ENCODE assay signal across 8 mouse cellular contexts in the genomic region with DNA sequence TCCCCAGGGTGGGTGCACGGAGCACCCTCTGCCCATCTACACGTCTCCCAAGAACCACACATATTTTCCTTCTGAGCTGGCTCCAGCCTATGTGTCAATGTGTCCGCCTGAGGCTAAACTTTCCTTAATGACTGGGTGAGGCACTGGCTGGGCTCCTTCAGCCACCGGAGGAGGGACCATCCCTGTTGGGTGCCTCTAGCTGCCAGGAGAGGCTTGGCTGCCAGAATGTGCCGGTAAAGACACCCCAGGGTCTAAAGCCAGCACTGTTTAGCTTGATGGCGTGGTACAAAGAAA. TPM values are rescaled to one million over a fixed set of nuclear protein-coding genes. Genes with fewer than 3 reads are reported as not detected.
DNase-seq lines count a peak whose midpoint lies in the region; ATAC-seq and TF ChIP-seq lines count a peak whose summit lies in the region.

No protein-coding gene starts in this region.

- peaks cover 15% of the 10 kb centered on the region; the same call in 1 of the 2 replicates for H3K36me3 ChIP-seq in kidney, postnatal 0 days (ENCODE audit: insufficient read depth, low read length)
- H3K36me3 ChIP-seq in hindbrain, embryonic 14.5 days (replicated peaks; ENCODE audit: control insufficient read depth, insufficient read depth), result peaks cover 27% of the 10 kb centered on the region
- peaks cover 9% of the 10 kb centered on the region; the same call in 1 of the 2 replicates for H3K36me3 ChIP-seq in midbrain, embryonic 15.5 days (replicated peaks)

- peak overlapping the region; percentile 82; the same call in 1 of the 2 replicates for H3K27ac ChIP-seq in kidney, postnatal 0 days
- H3K27ac ChIP-seq in cortical plate, adult 2 months (ENCODE audit: insufficient read depth, low read length), result no peak overlapping the region
- H3K27ac ChIP-seq in hindbrain, embryonic 14.5 days, result no peak overlapping the region
- H3K27ac ChIP-seq in midbrain, embryonic 15.5 days, result no peak overlapping the region

- DNase-seq in kidney, postnatal 0 days (ENCODE audit: low spot score), result no peak
- DNase-seq in kidney, adult 18-20 months, result no peak
- DNase-seq in hindbrain, embryonic 14.5 days (ENCODE audit: low spot score), result no peak
- no peak for DNase-seq in left cerebral cortex, adult 18-20 months (ENCODE audit: low spot score in 2 of 2)
- no peak for DNase-seq in layer of hippocampus, adult 11-12 months (ENCODE audit: low spot score)
- DNase-seq in thymus, postnatal 4 days, result no peak

- no peaks in the 10 kb centered on the region for H3K9me3 ChIP-seq in kidney, postnatal 0 days (replicated peaks; ENCODE audit: low read length)
- H3K9me3 ChIP-seq in hindbrain, embryonic 14.5 days (ENCODE audit: control insufficient read depth, low read length), result no peaks in the 10 kb centered on the region
- no peaks in the 10 kb centered on the region for H3K9me3 ChIP-seq in midbrain, embryonic 15.5 days

- peak overlapping the region; percentile 82 for H3K4me2 ChIP-seq in kidney, postnatal 0 days (ENCODE audit: low read length)
- peak overlapping the region; percentile 72 for H3K4me2 ChIP-seq in hindbrain, embryonic 14.5 days (replicated peaks)
- peak overlapping the region; percentile 85 for H3K4me2 ChIP-seq in midbrain, embryonic 15.5 days

- 0 out of 2 replicates have a peak, but pooled peaks have one; percentile 18 for TF ChIP-seq CTCF in kidney, postnatal 0 days (IDR thresholded peaks at IDR 0.05; ENCODE audit: low read depth)
- no peak for TF ChIP-seq CTCF in cortical plate, adult 2 months (IDR thresholded peaks at IDR 0.05; ENCODE audit: extremely low read depth, insufficient read depth, low read length)

- H3K4me3 ChIP-seq in kidney, postnatal 0 days (replicated peaks; ENCODE audit: low read depth, low read length), result peak overlapping the region; percentile 53
- peak overlapping the region; percentile 74 for H3K4me3 ChIP-seq in cortical plate, adult 2 months (ENCODE audit: insufficient read depth, low read length)
- peak overlapping the region; percentile 55 for H3K4me3 ChIP-seq in hindbrain, embryonic 14.5 days (replicated peaks; ENCODE audit: low read length)
- H3K4me3 ChIP-seq in midbrain, embryonic 15.5 days, result peak overlapping the region; percentile 92

- no peak for ATAC-seq in kidney, postnatal 0 days (replicated peaks; ENCODE audit: low FRiP score, low read depth)
- ATAC-seq in hindbrain, embryonic 14.5 days (ENCODE audit: low FRiP score), result no peak
- ATAC-seq in midbrain, embryonic 15.5 days (replicated peaks), result no peak

- H3K4me1 ChIP-seq in kidney, postnatal 0 days (replicated peaks; ENCODE audit: insufficient read depth, low read length), result peaks cover 18% of the 10 kb centered on the region
- H3K4me1 ChIP-seq in cortical plate, adult 2 months (ENCODE audit: control insufficient read depth, insufficient read depth, low read length), result peaks cover 11% of the 10 kb centered on the region
- H3K4me1 ChIP-seq in hindbrain, embryonic 14.5 days (replicated peaks; ENCODE audit: control insufficient read depth, insufficient read depth, low read length), result peaks cover 25% of the 10 kb centered on the region
- H3K4me1 ChIP-seq in midbrain, embryonic 15.5 days, result peaks cover 27% of the 10 kb centered on the region

- no peaks in the 10 kb centered on the region for H3K27me3 ChIP-seq in kidney, postnatal 0 days (ENCODE audit: insufficient read depth, low read length)
- no peaks in the 10 kb centered on the region for H3K27me3 ChIP-seq in hindbrain, embryonic 14.5 days (ENCODE audit: control insufficient read depth, insufficient read depth, low read length)
- no peaks in the 10 kb centered on the region for H3K27me3 ChIP-seq in midbrain, embryonic 15.5 days (replicated peaks)

- WGBS in kidney, postnatal 0 days, result 38% methylated on average over 6 of the region's 6 CpGs
- WGBS in hindbrain, embryonic 14.5 days, result 48% methylated on average over 6 of the region's 6 CpGs
- WGBS in midbrain, embryonic 15.5 days, result 47% methylated on average over 6 of the region's 6 CpGs

- peak overlapping the region; percentile 62; the same call in 1 of the 2 replicates for H3K9ac ChIP-seq in kidney, postnatal 0 days (ENCODE audit: low read depth, low read length)
- peak overlapping the region; percentile 68 for H3K9ac ChIP-seq in hindbrain, embryonic 14.5 days
- H3K9ac ChIP-seq in midbrain, embryonic 15.5 days, result peak overlapping the region; percentile 39

- TF ChIP-seq POLR2A in cortical plate, adult 2 months (IDR thresholded peaks at IDR 0.05; ENCODE audit: extremely low read depth, insufficient read depth, low read length), result no peak

RNA-seq across cellular contexts. Expression of a gene that starts 1.4 kb away (rescaled TPM):
- 39.9 and 41.8 TPM in 2 replicates for polyA plus RNA-seq in kidney, postnatal 0 days (2015; fragmentation: Nextera tagmentation; extraction: Ambion mirVana)
- polyA plus RNA-seq in cortical plate, adult 2 months (2012; rRNA removed), result 51.3 and 54.7 TPM in 2 replicates
- 27.4 and 27.6 TPM in 2 replicates for polyA plus RNA-seq in hindbrain, embryonic 14.5 days (2014; fragmentation: Nextera tagmentation; extraction: Ambion mirVana)
- 35.7 and 36.8 TPM in 2 replicates for polyA plus RNA-seq in midbrain, embryonic 15.5 days (2015; fragmentation: Nextera tagmentation; extraction: Ambion mirVana)
- total RNA-seq in left cerebral cortex, adult 18-20 months (2021), result 10 to 100 TPM; 26.8 to 31.8 TPM

RNA-seq across cellular contexts. Expression of a gene that starts 13.4 kb away (rescaled TPM):
- polyA plus RNA-seq in kidney, postnatal 0 days (2015; fragmentation: Nextera tagmentation; extraction: Ambion mirVana), result 4.4 and 6.0 TPM in 2 replicates
- 9.3 and 10.6 TPM in 2 replicates for polyA plus RNA-seq in cortical plate, adult 2 months (2012; rRNA removed)
- polyA plus RNA-seq in hindbrain, embryonic 14.5 days (2014; fragmentation: Nextera tagmentation; extraction: Ambion mirVana), result 4.1 and 4.3 TPM in 2 replicates
- 3.3 and 4.2 TPM in 2 replicates for polyA plus RNA-seq in midbrain, embryonic 15.5 days (2015; fragmentation: Nextera tagmentation; extraction: Ambion mirVana)
- total RNA-seq in left cerebral cortex, adult 18-20 months (2021), result 1 to 10 TPM; 3.2 to 3.6 TPM

RNA-seq across cellular contexts. Expression of a gene that starts 15.0 kb away (rescaled TPM):
- polyA plus RNA-seq in kidney, postnatal 0 days (2015; fragmentation: Nextera tagmentation; extraction: Ambion mirVana), result 287 and 307 TPM in 2 replicates
- polyA plus RNA-seq in cortical plate, adult 2 months (2012; rRNA removed), result 202 and 205 TPM in 2 replicates
- 237 and 243 TPM in 2 replicates for polyA plus RNA-seq in hindbrain, embryonic 14.5 days (2014; fragmentation: Nextera tagmentation; extraction: Ambion mirVana)
- 226 and 233 TPM in 2 replicates for polyA plus RNA-seq in midbrain, embryonic 15.5 days (2015; fragmentation: Nextera tagmentation; extraction: Ambion mirVana)
- 100 to 1,000 TPM; 210 to 211 TPM for total RNA-seq in left cerebral cortex, adult 18-20 months (2021)

RNA-seq across cellular contexts. Expression of a gene that starts 33.4 kb away (rescaled TPM):
- 5.7 and 6.1 TPM in 2 replicates for polyA plus RNA-seq in kidney, postnatal 0 days (2015; fragmentation: Nextera tagmentation; extraction: Ambion mirVana)
- 0.61 and 1.9 TPM in 2 replicates for polyA plus RNA-seq in cortical plate, adult 2 months (2012; rRNA removed)
- 0.97 and 1.1 TPM in 2 replicates for polyA plus RNA-seq in hindbrain, embryonic 14.5 days (2014; fragmentation: Nextera tagmentation; extraction: Ambion mirVana)
- polyA plus RNA-seq in midbrain, embryonic 15.5 days (2015; fragmentation: Nextera tagmentation; extraction: Ambion mirVana), result 0.61 and 1.2 TPM in 2 replicates
- total RNA-seq in left cerebral cortex, adult 18-20 months (2021), result under 1 TPM; 0.49 to 0.70 TPM

RNA-seq across cellular contexts. Expression of a gene that starts 49.1 kb away (rescaled TPM):
- 0.08 and 0.13 TPM in 2 replicates for polyA plus RNA-seq in kidney, postnatal 0 days (2015; fragmentation: Nextera tagmentation; extraction: Ambion mirVana)
- polyA plus RNA-seq in cortical plate, adult 2 months (2012; rRNA removed), result 0.89 and 0.98 TPM in 2 replicates
- not detected in 2 replicates for polyA plus RNA-seq in hindbrain, embryonic 14.5 days (2014; fragmentation: Nextera tagmentation; extraction: Ambion mirVana)
- polyA plus RNA-seq in midbrain, embryonic 15.5 days (2015; fragmentation: Nextera tagmentation; extraction: Ambion mirVana), result 0.05 and 0.41 TPM in 2 replicates
- under 1 TPM; 0.12 TPM for total RNA-seq in left cerebral cortex, adult 18-20 months (2021)
